Mouse (Mus musculus) left cerebral cortex, postnatal 25 days (tissue): ENCODE measurements around the gene Gm28539. TPM values are rescaled to one million over a fixed set of nuclear protein-coding genes. Genes with fewer than 3 reads are reported as not detected.
"Not testable (repeated sequence)": the region's sequence is repeated elsewhere in the genome, so short reads cannot be mapped to it uniquely, and the experiment has no call there.

Source experiments
- DNase-seq, 2 experiments: peaks; one replicate each; pipeline ENCODE4 v3.0.0; 2022; ENCODE audit warnings: low spot score in 2 of 2, mixed read lengths in 1 of 2
- intact Hi-C: fragments of 180-260 bp; cut with DNase I; formaldehyde crosslinking; loops from one replicate; pipeline ENCODE4 v1.15.1; 2025
- total RNA-seq, 2 experiments: library from RNA; stranded (reverse); gene quantifications; 2 replicates each; pipeline ENCODE4 v1.2.3; 2021

Gene Gm28539
- total RNA-seq, 2 experiments from 2014 or later, result 0.98 to 1.7 TPM

DNA sequence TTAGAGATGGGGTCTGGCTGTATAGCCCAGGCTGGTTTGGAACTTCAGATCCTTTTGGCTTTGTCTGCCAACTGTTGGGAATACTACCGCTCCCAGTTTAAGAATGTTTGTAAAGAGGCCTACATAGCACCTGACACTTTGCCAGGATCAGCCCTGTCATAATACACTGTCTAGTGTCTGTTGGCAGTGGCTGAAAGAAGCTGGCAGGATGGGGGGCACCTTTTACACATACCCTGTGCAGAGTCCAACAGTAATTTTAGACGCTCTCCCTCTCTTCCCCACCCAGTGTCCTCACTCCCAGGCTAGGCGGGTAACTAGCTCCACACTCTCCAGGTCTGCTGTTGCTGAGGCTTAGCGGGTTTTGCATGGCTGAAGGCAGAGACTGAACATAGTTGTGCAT is 2.0 kb downstream of the Gm28539 start:
- no peak for DNase-seq
- intact Hi-C loops, result no loop called here

DNA sequence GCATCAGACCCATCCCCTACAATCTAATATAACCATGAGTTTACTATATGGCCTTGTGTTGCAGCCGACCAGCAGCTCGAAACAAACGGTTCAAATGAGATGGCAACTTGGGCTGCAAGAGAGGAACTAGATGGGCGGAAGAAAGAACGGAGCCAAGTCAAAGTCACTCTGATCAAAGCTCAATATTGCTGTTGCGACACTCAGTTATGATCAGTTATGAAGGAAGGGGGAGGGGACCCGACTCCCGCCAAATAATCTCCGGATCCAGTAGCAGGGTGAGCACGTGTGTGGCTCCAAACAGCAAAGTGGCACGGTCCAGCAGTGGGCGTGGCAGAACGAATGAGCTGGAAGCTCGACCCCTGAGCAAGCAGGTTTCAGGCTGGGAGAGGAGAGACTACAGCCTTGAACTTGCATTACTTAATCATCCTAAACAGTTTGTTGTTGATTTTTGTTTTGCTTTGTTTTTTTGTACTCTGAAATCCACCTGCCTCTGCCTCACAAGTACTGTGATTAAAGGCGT is 10.0 kb downstream of the Gm28539 start:
- intact Hi-C loops, result no loop called here
- DNase-seq, result no peak

DNA sequence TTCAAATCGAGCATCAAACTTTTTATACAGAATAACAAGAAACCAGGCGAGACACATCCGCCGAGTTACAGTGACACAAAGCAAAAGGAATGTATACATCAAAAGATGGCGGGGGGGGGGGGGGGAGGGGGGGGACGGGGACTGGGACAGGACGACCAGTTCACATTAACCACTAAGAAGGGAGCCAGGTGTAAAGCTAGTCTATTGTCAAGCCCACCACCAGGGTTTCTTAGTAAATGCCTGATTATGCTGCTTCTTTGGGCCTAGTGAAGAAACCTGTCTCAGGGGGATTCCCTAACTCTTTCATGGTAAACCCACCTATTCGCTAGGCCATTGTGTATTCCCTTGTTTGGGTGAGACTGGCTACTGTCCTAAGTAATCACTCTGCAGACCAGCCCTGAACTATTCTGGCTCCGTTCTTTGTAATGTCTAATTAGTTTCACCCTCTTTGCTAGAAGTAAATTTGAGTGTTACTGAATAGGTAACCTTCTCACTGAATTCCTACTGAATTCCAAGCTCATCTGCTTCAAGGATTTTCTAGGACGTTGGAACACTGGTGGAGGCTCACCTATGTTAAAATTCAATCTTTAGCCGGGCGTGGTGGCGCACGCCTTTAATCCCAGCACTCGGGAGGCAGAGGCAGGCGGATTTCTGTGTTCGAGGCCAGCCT is 13.3 kb downstream of the Gm28539 start:
- DNase-seq, intact Hi-C loops: not testable (repeated sequence)

DNA sequence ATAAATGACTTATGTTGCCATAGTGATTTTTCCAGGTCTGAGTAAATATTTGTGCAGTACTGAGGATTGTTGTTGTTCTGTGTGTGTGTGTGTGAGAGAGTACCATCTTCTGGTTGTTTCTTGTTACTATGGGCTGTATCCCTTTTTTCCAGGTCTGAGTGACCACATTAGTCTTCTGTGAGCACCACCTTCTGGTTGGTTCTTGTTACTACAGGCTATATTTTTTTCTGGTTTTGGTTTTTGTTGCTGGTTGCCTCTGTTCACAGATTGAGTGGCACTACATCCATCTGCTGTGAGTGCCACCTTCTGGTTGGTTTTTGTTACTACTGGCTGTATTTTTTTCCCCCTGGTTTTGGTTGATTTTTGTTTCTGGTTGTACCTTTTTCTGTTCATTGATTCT is 22.2 kb downstream of the Gm28539 start:
- intact Hi-C loops, result loop anchor here (5.0 kb wide), 1 partner anchor 161 kb away; no protein-coding TSS in a partner anchor
- DNase-seq, result peak; percentile 30 to 71

DNA sequence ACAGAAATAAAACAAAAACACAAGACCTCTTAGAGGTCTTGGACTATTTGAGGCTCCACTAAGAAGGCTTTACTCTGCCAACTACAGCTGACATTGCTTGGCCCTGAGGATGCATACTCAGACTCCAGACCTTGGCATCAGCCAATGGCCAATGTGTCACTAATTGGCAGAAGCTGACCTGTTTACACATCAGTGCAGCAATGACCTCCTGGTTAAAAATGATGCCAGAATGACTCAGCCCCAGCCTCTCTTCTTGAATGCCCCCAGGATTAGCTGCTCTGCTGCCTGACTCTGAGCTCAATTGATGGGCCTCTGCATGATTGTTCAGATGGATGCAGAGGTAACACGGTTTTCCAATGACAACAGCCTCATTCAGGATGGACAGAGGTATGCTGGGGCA is 23.8 kb downstream of the Gm28539 start:
- intact Hi-C loops, result no loop called here

DNA sequence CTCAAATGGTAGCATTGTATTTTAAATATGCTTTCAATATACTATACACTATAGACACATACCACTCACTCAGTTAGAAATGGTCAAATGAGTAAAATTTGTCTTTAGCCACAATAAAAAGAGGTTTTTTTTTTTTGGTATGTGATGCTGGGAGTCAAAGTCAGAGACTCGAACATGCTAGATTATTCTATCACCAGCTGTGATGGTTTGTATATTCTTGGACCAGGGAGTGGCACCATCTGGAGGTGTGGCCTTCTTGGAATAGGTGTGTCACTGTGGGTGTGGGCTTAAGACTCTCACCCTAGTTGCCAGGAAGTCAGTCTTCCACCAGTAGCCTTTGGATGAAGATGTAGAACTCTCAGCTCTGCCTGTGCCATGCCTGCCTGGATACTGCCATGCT is 34.1 kb downstream of the Gm28539 start:
- intact Hi-C loops, DNase-seq: not testable (repeated sequence)

More for the DNA sequence above, 23.8 kb downstream of the Gm28539 start:
- DNase-seq, result no peak

DNA sequence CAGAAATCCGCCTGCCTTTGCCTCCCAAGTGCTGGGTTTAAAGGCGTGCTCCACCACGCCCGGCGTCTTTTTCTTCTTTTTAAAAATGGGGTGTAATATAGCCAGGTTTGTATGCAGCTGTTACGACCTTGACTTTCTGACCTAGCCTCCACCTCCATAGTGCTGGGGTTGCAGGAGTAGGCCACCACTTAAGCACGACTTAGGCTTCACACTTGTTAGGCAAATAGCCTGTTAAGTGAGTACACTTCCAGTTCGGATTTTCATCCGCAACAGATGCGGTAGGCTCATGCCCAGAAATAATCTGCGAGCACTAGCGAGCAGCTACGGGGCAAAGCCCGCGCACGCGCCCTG is 39.7 kb downstream of the Gm28539 start:
- intact Hi-C loops, result loop anchor here (2.0 to 5.0 kb wide), 2 partner anchors 39 to 64 kb away; partner anchors contain the start of genes 2510002D24Rik, Cdc45, Gm28539 and Ufd1
- no peak for DNase-seq

DNA sequence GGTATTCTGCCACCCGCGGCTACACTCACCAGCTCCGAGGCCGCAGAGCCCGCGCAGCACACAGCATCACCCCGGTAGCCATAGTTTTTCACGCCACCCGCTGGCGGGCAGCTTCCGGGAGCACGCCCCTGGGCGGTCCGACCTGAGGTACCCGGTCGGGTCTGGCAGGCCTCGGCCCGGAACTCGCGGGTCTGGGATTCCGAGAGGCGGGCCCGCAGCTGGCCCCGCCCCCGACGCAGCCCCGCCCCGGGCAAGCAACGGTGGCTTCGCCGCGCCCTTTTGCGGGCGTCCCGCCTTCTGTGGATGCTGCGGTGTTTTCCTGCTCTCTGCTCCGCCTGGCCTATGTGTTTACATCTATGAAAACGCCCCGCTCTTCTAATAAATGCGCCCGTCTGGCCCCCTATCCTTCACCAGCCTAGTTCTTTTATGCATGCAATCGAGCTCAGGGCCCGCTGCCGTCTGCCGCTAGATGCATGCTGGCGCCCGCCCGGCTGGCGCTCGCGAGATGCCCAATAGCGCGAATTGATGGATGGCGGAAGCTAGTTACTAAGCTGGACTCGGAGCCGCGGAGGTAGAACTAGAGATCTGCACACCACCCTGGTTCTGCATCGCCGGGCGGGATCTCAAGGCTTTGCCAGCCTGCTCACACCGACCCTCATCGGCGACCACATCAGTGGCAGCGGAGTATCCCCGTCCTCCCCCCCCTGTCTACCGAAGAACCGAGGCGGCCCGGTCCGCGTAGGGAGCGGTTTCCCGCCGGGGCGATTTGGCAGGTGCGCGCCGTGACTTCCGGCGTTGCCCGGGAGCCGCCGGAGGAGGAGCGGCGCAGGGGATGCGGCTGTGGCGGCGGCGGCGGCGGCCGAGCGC is 40.3 kb downstream of the Gm28539 start, which contains the start of the genes Mrpl40 and Hira:
Mrpl40 (minus strand) TSS at position 421 of the 867 bp plus-strand sequence.
Hira (plus strand) TSS at position 596 of the 867 bp plus-strand sequence.
- DNase-seq, result peak; percentile 94 to 95
- intact Hi-C loops, result loop anchor here (2.0 to 5.0 kb wide), 2 partner anchors 40 to 64 kb away; partner anchors contain the start of genes 2510002D24Rik, Cdc45, Gm28539 and Ufd1

DNA sequence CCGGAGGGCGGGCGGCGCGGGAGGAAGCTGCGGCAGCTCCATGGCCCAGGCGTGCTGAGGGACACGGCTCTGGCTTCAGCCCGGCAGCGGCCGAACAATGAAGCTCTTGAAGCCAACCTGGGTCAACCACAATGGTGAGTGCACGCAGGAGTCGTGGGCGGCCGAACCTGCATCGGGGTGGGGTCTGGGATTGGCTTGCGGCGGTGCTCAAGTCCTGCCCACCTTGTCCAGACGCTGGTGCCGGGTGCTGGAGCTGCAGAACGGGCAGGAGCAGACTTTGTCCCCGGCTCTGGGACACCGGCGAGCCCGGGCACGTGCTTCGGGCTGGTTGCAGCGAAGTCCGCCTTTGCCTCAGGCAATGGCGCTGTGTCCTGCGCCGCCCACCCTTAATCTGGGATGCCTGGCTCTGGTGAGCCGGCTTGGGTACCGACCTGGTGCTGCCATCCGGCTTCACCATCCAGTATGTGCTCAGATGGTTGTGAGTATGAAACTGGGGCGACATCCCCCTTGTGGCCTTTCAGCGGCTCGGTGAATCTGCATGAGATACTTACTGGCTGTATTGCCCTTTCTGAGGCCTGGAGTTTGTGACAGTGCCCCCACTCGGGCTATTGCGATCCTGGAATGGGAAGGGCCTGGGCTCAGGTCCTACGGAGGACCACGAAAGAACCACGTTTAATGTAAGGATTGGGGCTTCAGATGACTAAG is 41.2 kb downstream of the Gm28539 start:
- peak; percentile 54 for DNase-seq
- intact Hi-C loops, result loop anchor here (2.0 to 5.0 kb wide), 2 partner anchors 41 to 65 kb away; partner anchors contain the start of genes 2510002D24Rik, Cdc45, Gm28539 and Ufd1

DNA sequence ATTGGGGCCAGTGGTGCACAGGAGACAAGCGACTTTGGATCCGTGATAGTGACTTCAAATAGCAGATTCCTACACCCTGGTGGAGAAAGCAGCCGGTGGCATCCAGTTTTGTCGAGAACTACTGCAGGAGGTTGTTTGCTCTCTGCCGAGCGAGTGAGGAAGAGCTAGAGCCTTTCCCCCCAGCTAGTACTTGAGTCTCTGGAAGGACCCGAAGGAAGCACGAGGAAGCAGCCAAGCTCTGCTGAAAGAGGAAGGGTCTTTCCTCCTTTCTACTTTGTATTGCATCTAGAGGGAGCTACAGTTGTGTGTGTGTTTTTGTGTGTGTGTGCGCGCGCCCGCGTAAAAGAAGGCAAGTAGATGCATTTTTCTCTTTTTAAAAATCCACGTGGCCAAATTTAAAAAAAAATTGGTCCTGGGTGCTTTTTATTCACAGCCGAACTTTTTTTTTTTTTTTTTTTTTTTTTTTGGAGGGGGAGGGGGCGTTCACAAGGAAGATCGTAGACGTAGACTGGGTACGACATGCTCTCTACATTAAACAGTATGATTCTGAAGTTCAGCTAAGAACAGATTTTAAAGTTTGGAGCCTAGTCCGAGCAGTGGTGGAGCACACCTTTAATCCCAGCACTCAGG is 41.8 kb downstream of the Gm28539 start:
- intact Hi-C loops, result loop anchor here (5.0 kb wide), 1 partner anchor 66 kb away; the partner anchor contains the start of genes Cdc45 and Ufd1
- DNase-seq, result peak; percentile 11 to 19

DNA sequence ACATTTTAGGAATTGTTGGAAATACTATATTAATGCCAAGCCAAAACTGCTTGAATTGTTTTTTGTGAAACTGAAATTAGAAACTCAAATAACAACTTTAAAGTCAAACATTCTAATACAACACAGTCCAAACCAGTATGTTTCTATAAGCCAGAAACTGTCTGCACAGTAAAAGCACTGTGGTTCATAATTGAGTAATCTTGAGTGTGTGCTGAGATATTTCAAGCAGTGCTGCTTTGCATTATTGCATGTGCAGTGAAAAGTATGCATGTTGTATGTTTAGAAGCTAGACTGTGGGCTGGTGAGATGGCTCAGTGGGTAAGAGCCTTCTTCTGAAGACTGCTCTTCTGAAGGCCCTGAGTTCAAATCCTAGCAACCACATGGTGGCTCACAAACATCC is 47.7 kb downstream of the Gm28539 start:
- DNase-seq, result no peak
- intact Hi-C loops, result no loop called here

DNA sequence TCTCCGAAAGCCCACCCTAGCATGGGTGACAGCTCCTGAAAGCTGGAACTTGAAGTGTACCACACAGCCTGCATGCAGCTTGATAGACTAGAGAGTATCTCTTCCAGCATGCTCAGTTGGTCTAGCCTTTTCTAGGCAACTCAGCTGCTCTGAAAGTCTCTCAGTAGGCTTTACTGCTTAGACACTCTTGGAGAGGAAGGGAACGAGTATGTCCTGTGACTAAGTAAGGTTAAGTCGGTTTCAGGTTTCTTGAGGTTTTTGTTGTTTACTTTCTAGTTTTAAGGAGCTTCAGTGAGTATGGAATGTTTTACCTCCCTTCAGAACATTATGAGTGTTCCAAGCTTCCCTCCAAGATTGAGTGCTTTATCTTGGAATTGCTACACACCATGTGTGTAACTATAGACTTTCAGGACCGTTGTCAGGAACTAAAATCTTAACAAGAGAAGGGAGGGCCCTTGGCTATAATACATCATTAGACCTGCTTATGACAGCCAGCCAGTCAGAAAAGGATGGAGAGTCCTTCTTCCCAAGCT is 57.5 kb downstream of the Gm28539 start:
- no peak for DNase-seq
- intact Hi-C loops, result no loop called here

DNA sequence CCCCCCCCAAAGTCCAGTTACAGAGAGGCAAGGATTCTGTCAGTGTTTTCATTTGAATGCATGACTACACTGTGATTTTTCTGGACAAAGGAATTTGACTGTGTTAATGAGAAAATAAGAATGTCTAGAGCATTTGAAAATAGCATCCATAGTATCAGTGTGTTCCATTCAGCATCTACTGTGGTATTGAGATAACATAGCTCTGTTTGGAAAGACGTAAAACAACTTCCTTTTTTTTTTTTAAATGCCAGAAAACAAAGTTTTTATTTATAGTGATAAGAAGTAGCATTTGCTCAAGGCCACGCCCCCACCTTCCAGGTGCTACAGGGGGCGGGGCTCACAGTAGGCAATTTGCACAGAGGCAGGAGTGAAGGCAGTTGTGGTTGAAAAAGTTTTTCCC is 58.9 kb downstream of the Gm28539 start:
- intact Hi-C loops, result no loop called here
- no peak for DNase-seq

DNA sequence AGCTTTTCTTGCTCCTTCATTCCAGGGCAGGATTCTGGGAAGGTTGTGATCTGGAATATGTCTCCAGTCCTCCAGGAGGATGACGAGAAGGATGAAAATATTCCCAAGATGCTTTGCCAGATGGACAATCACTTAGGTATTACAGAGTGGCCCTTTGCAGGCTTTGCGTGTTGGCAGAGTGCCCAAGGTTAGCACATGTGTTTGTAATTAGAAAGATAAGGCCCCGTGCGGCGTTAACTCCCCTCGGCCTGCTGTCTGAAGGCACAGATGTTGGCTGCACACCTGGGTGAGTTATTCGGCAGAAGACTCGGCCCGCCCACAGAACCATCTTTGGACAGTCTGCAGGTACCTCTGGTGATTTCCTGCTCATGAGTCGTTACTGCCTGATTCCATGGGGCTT is 60.0 kb downstream of the Gm28539 start:
- DNase-seq, result no peak
- intact Hi-C loops, result no loop called here

DNA sequence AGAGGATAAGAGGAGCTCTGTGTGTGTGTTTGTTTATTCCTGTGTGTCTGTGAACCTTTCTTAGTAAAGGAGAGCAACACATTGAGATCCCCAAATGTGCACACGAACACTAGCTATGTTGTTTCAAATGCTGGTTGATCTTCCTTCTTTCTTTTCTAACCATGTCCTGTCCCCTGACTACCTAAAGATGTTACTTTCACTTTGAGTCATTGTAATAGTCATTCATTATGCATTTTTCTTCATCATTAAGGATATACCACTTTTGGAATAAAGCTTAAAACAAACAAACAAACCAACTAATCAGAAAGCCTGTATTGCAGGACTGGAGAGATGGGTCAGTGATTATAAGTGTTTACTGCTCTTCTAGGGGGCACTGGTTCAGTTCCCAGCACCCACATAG is 69.3 kb downstream of the Gm28539 start:
- DNase-seq, result no peak
- intact Hi-C loops, result no loop called here

DNA sequence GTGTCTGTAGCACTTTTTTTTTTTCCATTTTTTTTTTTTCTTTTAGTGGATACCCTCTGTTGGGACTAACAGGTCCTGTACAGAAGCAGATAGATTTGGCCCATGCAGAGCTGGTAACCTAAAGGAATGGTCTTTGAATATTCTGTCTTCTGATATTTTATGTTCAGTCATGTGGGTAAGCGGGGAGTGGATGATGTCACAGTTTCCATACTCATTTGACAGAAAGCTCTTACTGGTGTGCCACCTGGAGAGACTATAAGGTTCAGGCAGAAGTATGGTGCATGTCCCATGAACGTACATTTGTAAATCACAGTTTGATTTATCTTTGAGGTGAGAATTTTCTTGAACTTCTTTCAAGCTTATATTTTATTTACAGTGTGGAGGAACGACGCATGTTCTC is 79.7 kb downstream of the Gm28539 start:
- intact Hi-C loops, result no loop called here
- DNase-seq, result no peak

DNA sequence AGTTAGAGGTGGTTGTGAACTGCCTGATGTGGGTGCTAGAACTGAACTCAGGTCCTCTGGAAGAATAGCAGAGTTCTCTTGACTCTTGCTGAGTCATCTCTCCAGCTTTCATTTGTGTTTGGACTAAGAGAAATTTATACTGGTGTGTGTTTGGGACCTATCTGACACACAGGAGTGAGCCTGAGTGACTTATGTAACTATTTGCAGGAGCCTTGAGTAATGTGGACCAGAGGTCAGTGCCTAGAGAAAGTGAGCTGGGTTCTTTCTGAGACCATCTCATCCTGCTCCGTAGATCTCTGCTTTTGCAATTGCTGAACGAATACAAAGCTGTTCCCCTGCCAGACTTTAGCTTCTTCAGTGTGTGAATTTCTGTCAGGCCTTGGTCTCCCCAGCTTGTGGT is 85.4 kb downstream of the Gm28539 start:
- DNase-seq, result no peak
- intact Hi-C loops, result no loop called here

DNA sequence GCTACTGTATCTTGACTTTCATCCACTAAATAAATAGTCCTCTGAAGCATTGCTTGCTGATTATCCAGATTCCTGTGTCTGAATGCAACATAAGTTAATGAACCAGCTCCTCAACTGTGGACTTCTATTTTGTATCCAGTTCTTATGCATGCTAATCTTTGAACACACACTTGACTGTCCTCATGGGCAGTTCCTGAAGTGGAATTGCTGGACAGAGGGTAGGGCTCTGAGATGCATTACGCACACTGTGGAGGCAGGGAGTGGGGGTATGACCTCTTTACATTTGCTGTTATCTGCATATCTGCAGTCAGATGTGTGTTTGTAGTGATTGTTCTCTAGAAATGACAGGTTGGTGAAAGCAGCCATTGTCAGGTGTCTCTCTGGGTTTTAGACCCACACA is 91.6 kb downstream of the Gm28539 start:
- intact Hi-C loops, result no loop called here
- DNase-seq, result no peak
